Mouse (Mus musculus): ENCODE results near the gene Lsm5.

Lsm5 gene

GRCm38 (mm10) chr6:56703931-56704900, at the start of gene Lsm5:
Gene Lsm5, minus strand, starts transcription at chr6:56704710.
- DNase-seq (ENCODE audit: extremely low read depth, insufficient read length, low spot score), result peak; percentile 79

- DNase-seq (ENCODE audit: extremely low read depth, insufficient read length, low spot score), result no peak
Measured at GRCm38 (mm10) chr6:56753719-56754118, 49.2 kb upstream of the Lsm5 start.

GRCm38 (mm10) chr6:56745950-56746543, 41.5 kb upstream of the Lsm5 start:
- no peak for DNase-seq (ENCODE audit: extremely low read depth, insufficient read length, low spot score)

- no peak for DNase-seq (ENCODE audit: extremely low read depth, insufficient read length, low spot score)
Measured at GRCm38 (mm10) chr6:56732545-56732944, 28.0 kb upstream of the Lsm5 start.

GRCm38 (mm10) chr6:56720877-56721276, 16.4 kb upstream of the Lsm5 start:
- no peak for DNase-seq (ENCODE audit: extremely low read depth, insufficient read length, low spot score)

GRCm38 (mm10) chr6:56719071-56719470, 14.6 kb upstream of the Lsm5 start:
- no peak for DNase-seq (ENCODE audit: extremely low read depth, insufficient read length, low spot score)

- DNase-seq (ENCODE audit: extremely low read depth, insufficient read length, low spot score), result no peak
Measured at GRCm38 (mm10) chr6:56715270-56715666, 10.8 kb upstream of the Lsm5 start.

GRCm38 (mm10) chr6:56714574-56715269, 10.2 kb upstream of the Lsm5 start, which contains the start of gene Avl9:
Gene Avl9, plus strand, starts transcription at chr6:56714899.
- peak; percentile 97 for DNase-seq (ENCODE audit: extremely low read depth, insufficient read length, low spot score)

GRCm38 (mm10) chr6:56714186-56714573, 9.7 kb upstream of the Lsm5 start:
- DNase-seq (ENCODE audit: extremely low read depth, insufficient read length, low spot score), result no peak

GRCm38 (mm10) chr6:56692445-56692844, 12.1 kb downstream of the Lsm5 start:
- DNase-seq (ENCODE audit: extremely low read depth, insufficient read length, low spot score), result no peak

GRCm38 (mm10) chr6:56691205-56691604, 13.3 kb downstream of the Lsm5 start:
- DNase-seq (ENCODE audit: extremely low read depth, insufficient read length, low spot score), result peak; percentile 3

- no peak for DNase-seq (ENCODE audit: extremely low read depth, insufficient read length, low spot score)
Measured at GRCm38 (mm10) chr6:56688238-56688637, 16.3 kb downstream of the Lsm5 start.

- no peak for DNase-seq (ENCODE audit: extremely low read depth, insufficient read length, low spot score)
Measured at GRCm38 (mm10) chr6:56664410-56664809, 40.1 kb downstream of the Lsm5 start.

GRCm38 (mm10) chr6:56655393-56655792, 49.1 kb downstream of the Lsm5 start:
- peak; percentile 44 for DNase-seq (ENCODE audit: extremely low read depth, insufficient read length, low spot score)

- no peak for DNase-seq (ENCODE audit: extremely low read depth, insufficient read length, low spot score)
Measured at GRCm38 (mm10) chr6:56652121-56652592, 52.4 kb downstream of the Lsm5 start.

All from 3134 (cell line).